Mouse (Mus musculus) neural tube, embryonic 13.5 days (tissue): ENCODE results near the gene Pdzd2. TPM values are rescaled to one million over a fixed set of nuclear protein-coding genes. Genes with fewer than 3 reads are reported as not detected.

ENCODE experiments used
- ATAC-seq: fragments of 200-750 bp; cut with Nextera tagmentation; 2 replicates; pipeline ENCODE4 v1.8.0; 2017; ENCODE audit warnings: low read depth, mild to moderate bottlenecking, moderate TSS enrichment, moderate library complexity
- H3K27ac ChIP-seq: fragments of 300-500 bp; sonication (generic); replicated peaks from 2 replicates; pipeline ENCODE4 v1.5.1; 2015; ENCODE audit warnings: moderate library complexity, mild to moderate bottlenecking, inconsistent platforms
- H3K27me3 ChIP-seq: fragments of 300-500 bp; sonication (generic); 2 replicates; pipeline ENCODE4 v1.6.1; 2015; ENCODE audit warnings: mild to moderate bottlenecking, inconsistent platforms
- H3K36me3 ChIP-seq: fragments of 300-500 bp; sonication (generic); 2 replicates; pipeline ENCODE4 v1.6.1; 2015; ENCODE audit warnings: mild to moderate bottlenecking, inconsistent platforms
- H3K4me1 ChIP-seq: fragments of 300-500 bp; sonication (generic); replicated peaks from 2 replicates; pipeline ENCODE4 v1.6.1; 2015; ENCODE audit warnings: inconsistent platforms
- H3K4me2 ChIP-seq: fragments of 300-500 bp; sonication (generic); 2 replicates; pipeline ENCODE4 v1.6.1; 2015; ENCODE audit warnings: inconsistent platforms, mild to moderate bottlenecking, moderate library complexity
- H3K4me3 ChIP-seq: fragments of 300-500 bp; sonication (generic); 2 replicates; pipeline ENCODE4 v1.5.1; 2015; ENCODE audit warnings: mild to moderate bottlenecking, inconsistent platforms
- H3K9ac ChIP-seq: fragments of 300-500 bp; sonication (generic); 2 replicates; pipeline ENCODE4 v1.6.1; 2015; ENCODE audit warnings: moderate library complexity, mild to moderate bottlenecking, inconsistent platforms
- H3K9me3 ChIP-seq: fragments of 300-500 bp; sonication (generic); 2 replicates; pipeline ENCODE4 v1.6.1; 2016; ENCODE audit warnings: inconsistent platforms
- WGBS: fragments of 180-500 bp; shearing (Covaris S2); methylation state at CpG from one replicate; pipeline ENCODE4 v1.1.7; 2015; 5-methylcytosine and 5-hydroxymethylcytosine counted together
- polyA plus RNA-seq: library from polyadenylated mRNA; unstranded; fragments of >200 nt; fragmentation: Nextera tagmentation; extraction: Ambion mirVana; gene quantifications from 2 replicates; pipeline ENCODE4 v1.2.1, GENCODE M21; 2015

Gene Pdzd2
- polyA plus RNA-seq, 1 experiment from 2014 or later, result 6.0 TPM

GRCm38 (mm10) chr15:12553211-12553610 lies 186.5 kb downstream of the Pdzd2 start:
- Histone ChIP-seq H3K9me3 (no peaks in the 10 kb centered on the region), H3K9ac (no peak overlapping the region), H3K27me3 (peaks cover 15% of the 10 kb centered on the region), H3K4me1 (peaks cover 20% of the 10 kb centered on the region), H3K4me2 (no peak overlapping the region), H3K4me3 (no peak overlapping the region), H3K27ac (no peak overlapping the region), H3K36me3 (no peaks in the 10 kb centered on the region)
- 75% methylated on average over 3 of the region's 3 CpGs for WGBS
- ATAC-seq, result no peak

- Histone ChIP-seq H3K4me2 (no peak overlapping the region), H3K9ac (no peak overlapping the region), H3K27ac (no peak overlapping the region), H3K4me3 (no peak overlapping the region), H3K36me3 (no peaks in the 10 kb centered on the region), H3K27me3 (peaks cover 15% of the 10 kb centered on the region), H3K4me1 (peaks cover 20% of the 10 kb centered on the region), H3K9me3 (no peaks in the 10 kb centered on the region)
- no peak for ATAC-seq
- 30% methylated on average over 3 of the region's 3 CpGs for WGBS
These were observed 188.8 kb downstream of the Pdzd2 start for GRCm38 (mm10) chr15:12550919-12551318.

- 28% methylated on average over 9 of the region's 9 CpGs for WGBS
- Histone ChIP-seq H3K4me2 (0 out of 2 replicates have a peak overlapping the region, but pooled peaks have one; percentile 97), H3K9me3 (no peaks in the 10 kb centered on the region), H3K27ac (no peak overlapping the region), H3K9ac (no peak overlapping the region), H3K4me3 (no peak overlapping the region), H3K27me3 (peaks cover 15% of the 10 kb centered on the region), H3K36me3 (no peaks in the 10 kb centered on the region), H3K4me1 (peaks cover 20% of the 10 kb centered on the region)
- ATAC-seq, result no peak
These were observed 189.3 kb downstream of the Pdzd2 start for GRCm38 (mm10) chr15:12550376-12550775.

- no peak overlapping the region for H3K27ac ChIP-seq
These were observed 189.8 kb downstream of the Pdzd2 start for GRCm38 (mm10) chr15:12549919-12550305.

GRCm38 (mm10) chr15:12549271-12549918 lies 190.3 kb downstream of the Pdzd2 start:
- peaks cover 15% of the 10 kb centered on the region for H3K27me3 ChIP-seq
- peak overlapping the region; percentile 38; the same call in 1 of the 2 replicates for H3K27ac ChIP-seq
- under 1% methylated on average over 28 of the region's 28 CpGs for WGBS
- peak overlapping the region; percentile 48 for H3K4me3 ChIP-seq
- no peaks in the 10 kb centered on the region for H3K9me3 ChIP-seq
- H3K36me3 ChIP-seq, result no peaks in the 10 kb centered on the region
- ATAC-seq, result peak; percentile 64
- H3K9ac ChIP-seq, result peak overlapping the region; percentile 66
- peak overlapping the region; percentile 97 for H3K4me2 ChIP-seq
- peaks cover 23% of the 10 kb centered on the region for H3K4me1 ChIP-seq

More at GRCm38 (mm10) chr15:12549919-12550305, 189.8 kb downstream of the Pdzd2 start:
- no peaks in the 10 kb centered on the region for H3K9me3 ChIP-seq
- no peak for ATAC-seq
- H3K9ac ChIP-seq, result peak overlapping the region; percentile 66
- peaks cover 15% of the 10 kb centered on the region for H3K27me3 ChIP-seq
- no peaks in the 10 kb centered on the region for H3K36me3 ChIP-seq
- H3K4me1 ChIP-seq, result peaks cover 20% of the 10 kb centered on the region
- H3K4me3 ChIP-seq, result peak overlapping the region; percentile 48
- 3% methylated on average over 13 of the region's 13 CpGs for WGBS
- peak overlapping the region; percentile 97 for H3K4me2 ChIP-seq

GRCm38 (mm10) chr15:12548696-12549095 lies 191.0 kb downstream of the Pdzd2 start:
- peaks cover 30% of the 10 kb centered on the region for H3K4me1 ChIP-seq
- H3K27me3 ChIP-seq, result peaks cover 15% of the 10 kb centered on the region
- H3K9ac ChIP-seq, result peak overlapping the region; percentile 66
- WGBS, result 41% methylated on average over 4 of the region's 4 CpGs
- no peak for ATAC-seq
- H3K36me3 ChIP-seq, result no peaks in the 10 kb centered on the region
- H3K9me3 ChIP-seq, result no peaks in the 10 kb centered on the region
- peak overlapping the region; percentile 97 for H3K4me2 ChIP-seq
- peak overlapping the region; percentile 48 for H3K4me3 ChIP-seq
- no peak overlapping the region for H3K27ac ChIP-seq

GRCm38 (mm10) chr15:12547640-12548405 lies 191.9 kb downstream of the Pdzd2 start:
- Histone ChIP-seq H3K36me3 (no peaks in the 10 kb centered on the region), H3K9me3 (no peaks in the 10 kb centered on the region), H3K4me3 (no peak overlapping the region), H3K27me3 (peaks cover 15% of the 10 kb centered on the region), H3K9ac (no peak overlapping the region), H3K27ac (no peak overlapping the region), H3K4me2 (no peak overlapping the region), H3K4me1 (peaks cover 31% of the 10 kb centered on the region)
- 81% methylated on average over 5 of the region's 5 CpGs for WGBS
- no peak for ATAC-seq

GRCm38 (mm10) chr15:12546781-12547180 lies 192.9 kb downstream of the Pdzd2 start:
- H3K4me3 ChIP-seq, result no peak overlapping the region
- H3K4me2 ChIP-seq, result no peak overlapping the region
- no peak for ATAC-seq
- H3K9me3 ChIP-seq, result no peaks in the 10 kb centered on the region
- no peaks in the 10 kb centered on the region for H3K36me3 ChIP-seq
- no peak overlapping the region for H3K27ac ChIP-seq
- H3K9ac ChIP-seq, result no peak overlapping the region
- peaks cover 15% of the 10 kb centered on the region for H3K27me3 ChIP-seq
- H3K4me1 ChIP-seq, result peaks cover 31% of the 10 kb centered on the region
- WGBS, result 80% methylated on average over 6 of the region's 6 CpGs

- Histone ChIP-seq H3K9me3 (no peaks in the 10 kb centered on the region), H3K4me1 (peaks cover 31% of the 10 kb centered on the region), H3K27ac (no peak overlapping the region), H3K36me3 (no peaks in the 10 kb centered on the region), H3K9ac (no peak overlapping the region), H3K27me3 (peaks cover 15% of the 10 kb centered on the region), H3K4me3 (no peak overlapping the region), H3K4me2 (no peak overlapping the region)
- 71% methylated on average over 6 of the region's 6 CpGs for WGBS
- ATAC-seq, result no peak
These were observed 194.1 kb downstream of the Pdzd2 start for GRCm38 (mm10) chr15:12545671-12546070.

- Histone ChIP-seq H3K27ac (no peak overlapping the region), H3K9me3 (no peaks in the 10 kb centered on the region), H3K36me3 (no peaks in the 10 kb centered on the region), H3K4me3 (no peak overlapping the region), H3K4me1 (peaks cover 26% of the 10 kb centered on the region), H3K4me2 (no peak overlapping the region), H3K27me3 (peaks cover 12% of the 10 kb centered on the region), H3K9ac (no peak overlapping the region)
- ATAC-seq, result no peak
- 61% methylated on average over 3 of the region's 3 CpGs for WGBS
These were observed 194.5 kb downstream of the Pdzd2 start for GRCm38 (mm10) chr15:12545220-12545619.

- H3K4me1 ChIP-seq, result peaks cover 13% of the 10 kb centered on the region
- H3K36me3 ChIP-seq, result no peaks in the 10 kb centered on the region
- peaks cover 3% of the 10 kb centered on the region; the same call in 1 of the 2 replicates for H3K27me3 ChIP-seq
- no peak for ATAC-seq
- 67% methylated on average over 13 of the region's 13 CpGs for WGBS
- H3K9me3 ChIP-seq, result no peaks in the 10 kb centered on the region
- H3K27ac ChIP-seq, result no peak overlapping the region
- no peak overlapping the region for H3K4me2 ChIP-seq
- H3K9ac ChIP-seq, result no peak overlapping the region
- no peak overlapping the region for H3K4me3 ChIP-seq
These were observed 195.9 kb downstream of the Pdzd2 start for GRCm38 (mm10) chr15:12543686-12544325.

GRCm38 (mm10) chr15:12542316-12542715 lies 197.4 kb downstream of the Pdzd2 start:
- Histone ChIP-seq H3K4me2 (no peak overlapping the region), H3K4me3 (no peak overlapping the region), H3K27ac (no peak overlapping the region), H3K36me3 (no peaks in the 10 kb centered on the region), H3K9me3 (no peaks in the 10 kb centered on the region), H3K27me3 (no peaks in the 10 kb centered on the region), H3K4me1 (peaks cover 11% of the 10 kb centered on the region), H3K9ac (no peak overlapping the region)
- 87% methylated on average over 6 of the region's 6 CpGs for WGBS
- no peak for ATAC-seq
